Mouse (Mus musculus): ENCODE measurements around the gene Emid1.

DNA sequence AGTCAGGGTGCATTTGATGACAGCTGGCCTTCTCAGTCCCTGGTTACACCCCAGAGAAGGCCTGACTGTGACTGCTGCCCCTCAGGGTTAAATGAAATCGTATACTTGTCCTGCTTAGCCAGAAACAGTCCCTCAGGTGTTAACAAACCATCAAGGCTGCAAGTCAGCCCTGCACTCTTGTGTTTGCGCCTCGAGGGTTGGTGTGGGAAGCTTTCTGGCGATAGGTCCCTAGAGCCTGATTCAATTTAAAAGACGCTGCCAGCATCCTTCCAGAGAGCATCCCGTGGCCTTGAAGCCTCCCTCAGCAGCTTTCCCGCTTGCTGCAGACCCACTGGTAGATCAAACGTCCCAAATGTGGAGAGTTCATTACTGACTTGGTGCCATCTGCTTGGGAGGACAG, 27.3 kb upstream of the Emid1 start:
- TF ChIP-seq POLR2A (IDR thresholded peaks at IDR 0.05; ENCODE audit: low read depth, low read length) = no peak
- no peak for TF ChIP-seq CTCF (IDR thresholded peaks at IDR 0.05; ENCODE audit: extremely low read depth, insufficient read length, insufficient replicate concordance, low read depth, low read length)

All from small intestine, adult 2 months (tissue).